Mouse (Mus musculus) liver, embryonic 15.5 days (tissue): ENCODE results near the gene Gm11992. TPM values are rescaled to one million over a fixed set of nuclear protein-coding genes. Genes with fewer than 3 reads are reported as not detected.
A peak's percentile ranks its signal among the peaks of the same experiment; 100 is the strongest.

Experiments
- ATAC-seq: fragments of 200-750 bp; cut with Nextera tagmentation; 2 replicates; pipeline ENCODE4 v1.8.0; 2017; ENCODE audit warnings: moderate number of reproducible peaks, mild to moderate bottlenecking, moderate library complexity; ENCODE audit not compliant: insufficient read depth
- H3K27ac ChIP-seq: fragments of 300-500 bp; sonication (generic); replicated peaks from 2 replicates; pipeline ENCODE4 v1.5.1; 2015; ENCODE audit warnings: mild to moderate bottlenecking, inconsistent platforms
- H3K27me3 ChIP-seq: fragments of 300-500 bp; sonication (generic); 2 replicates; pipeline ENCODE4 v1.6.1; 2015; ENCODE audit warnings: mild to moderate bottlenecking, inconsistent platforms
- H3K36me3 ChIP-seq: fragments of 300-500 bp; sonication (generic); replicated peaks from 2 replicates; pipeline ENCODE4 v1.6.1; 2015; ENCODE audit warnings: moderate library complexity, mild to moderate bottlenecking, inconsistent platforms
- H3K4me1 ChIP-seq: fragments of 300-500 bp; sonication (generic); replicated peaks from 2 replicates; pipeline ENCODE4 v1.6.1; 2015; ENCODE audit warnings: inconsistent platforms
- H3K4me2 ChIP-seq: fragments of 300-500 bp; sonication (generic); 2 replicates; pipeline ENCODE4 v1.6.1; 2015; ENCODE audit warnings: moderate library complexity, mild to moderate bottlenecking, inconsistent platforms
- H3K4me3 ChIP-seq: fragments of 300-500 bp; sonication (generic); replicated peaks from 2 replicates; pipeline ENCODE4 v1.5.1; 2015; ENCODE audit warnings: mild to moderate bottlenecking, inconsistent platforms
- H3K9ac ChIP-seq: fragments of 300-500 bp; sonication (generic); 2 replicates; pipeline ENCODE4 v1.6.1; 2015; ENCODE audit warnings: moderate library complexity, mild to moderate bottlenecking, inconsistent platforms
- H3K9me3 ChIP-seq: fragments of 300-500 bp; sonication (generic); replicated peaks from 2 replicates; pipeline ENCODE4 v1.6.1; 2016; ENCODE audit warnings: inconsistent platforms
- WGBS: fragments of 180-500 bp; shearing (Covaris S2); methylation state at CpG from one replicate; pipeline ENCODE4 v1.1.7; 2015; ENCODE audit warnings: mixed read lengths; ENCODE audit not compliant: insufficient replicate concordance; 5-methylcytosine and 5-hydroxymethylcytosine counted together
- polyA plus RNA-seq: library from polyadenylated mRNA; unstranded; fragments of >200 nt; fragmentation: Nextera tagmentation; extraction: Ambion mirVana; gene quantifications from 2 replicates; pipeline ENCODE4 v1.2.1, GENCODE M21; 2015

Gm11992 gene
- 0.03 and 0.05 TPM in 2 replicates for polyA plus RNA-seq

- Histone ChIP-seq H3K27ac (no peak within 1 kb of the TSS), H3K9me3 (no peaks in the 10 kb centered on the region), H3K27me3 (peaks cover 20% of the 10 kb centered on the region), H3K9ac (no peak within 1 kb of the TSS), H3K4me2 (peak within 1 kb of the TSS; percentile 79), H3K36me3 (no peaks in the 10 kb centered on the region), H3K4me1 (peaks cover 10% of the 10 kb centered on the region), H3K4me3 (peak within 1 kb of the TSS; percentile 51)
- peak; percentile 95 for ATAC-seq
- WGBS, result 3% methylated on average over 21 of the region's 21 CpGs
Observed at GRCm38 (mm10) chr11:9048011-9048702, at the start of gene Gm11992. Gm11992 (plus strand) TSS chr11:9048594.

- H3K4me2 ChIP-seq, result no peak overlapping the region; the same call in 1 of the 2 replicates
- WGBS, result 82% methylated on average over 5 of the region's 5 CpGs
- H3K9ac ChIP-seq, result no peak overlapping the region
- peaks cover 18% of the 10 kb centered on the region for H3K4me1 ChIP-seq
- H3K4me3 ChIP-seq, result no peak overlapping the region
- no peak overlapping the region for H3K27ac ChIP-seq
- ATAC-seq, result no peak
- H3K9me3 ChIP-seq, result no peaks in the 10 kb centered on the region
- peaks cover 2% of the 10 kb centered on the region; the same call in 1 of the 2 replicates for H3K27me3 ChIP-seq
- peaks cover 43% of the 10 kb centered on the region for H3K36me3 ChIP-seq
Observed at GRCm38 (mm10) chr11:9008761-9009160, 39.6 kb upstream of the Gm11992 start.

- H3K27ac ChIP-seq, result peak overlapping the region; percentile 82
- peaks cover 4% of the 10 kb centered on the region; the same call in 1 of the 2 replicates for H3K27me3 ChIP-seq
- 0% methylated on average over 7 of the region's 7 CpGs for WGBS
- peak; percentile 66 for ATAC-seq
- H3K36me3 ChIP-seq, result peaks cover 26% of the 10 kb centered on the region
- peak overlapping the region; percentile 80 for H3K4me2 ChIP-seq
- no peaks in the 10 kb centered on the region for H3K9me3 ChIP-seq
- peaks cover 18% of the 10 kb centered on the region for H3K4me1 ChIP-seq
- H3K4me3 ChIP-seq, result peak overlapping the region; percentile 78
- H3K9ac ChIP-seq, result peak overlapping the region; percentile 75
Observed at GRCm38 (mm10) chr11:9010416-9010815, 38.0 kb upstream of the Gm11992 start.

- under 1% methylated on average over 43 of the region's 43 CpGs for WGBS
Observed at GRCm38 (mm10) chr11:9010853-9011339, 37.5 kb upstream of the Gm11992 start, which contains the start of gene Hus1. Hus1 (minus strand) TSS chr11:9011191.

GRCm38 (mm10) chr11:9011348-9011747, 37.0 kb upstream of the Gm11992 start:
- peak overlapping the region; percentile 82; the same call in 1 of the 2 replicates for H3K27ac ChIP-seq
- H3K4me2 ChIP-seq, result peak overlapping the region; percentile 80
- H3K36me3 ChIP-seq, result peaks cover 19% of the 10 kb centered on the region
- H3K4me3 ChIP-seq, result peak overlapping the region; percentile 78
- peak overlapping the region; percentile 75 for H3K9ac ChIP-seq
- peaks cover 4% of the 10 kb centered on the region; the same call in 1 of the 2 replicates for H3K27me3 ChIP-seq
- peak; percentile 35; the same call in 1 of the 2 replicates for ATAC-seq
- 0% methylated on average over 3 of the region's 3 CpGs for WGBS
- H3K9me3 ChIP-seq, result no peaks in the 10 kb centered on the region
- peaks cover 18% of the 10 kb centered on the region for H3K4me1 ChIP-seq

More at GRCm38 (mm10) chr11:9010853-9011339, 37.5 kb upstream of the Gm11992 start, which contains the start of gene Hus1:
- Histone ChIP-seq H3K4me1 (peaks cover 18% of the 10 kb centered on the region), H3K9me3 (no peaks in the 10 kb centered on the region), H3K4me2 (peak within 1 kb of the TSS; percentile 80), H3K9ac (peak within 1 kb of the TSS; percentile 75), H3K36me3 (peaks cover 22% of the 10 kb centered on the region), H3K4me3 (peak within 1 kb of the TSS; percentile 78), H3K27ac (peak within 1 kb of the TSS; percentile 82), H3K27me3 (peaks cover 4% of the 10 kb centered on the region; the same call in 1 of the 2 replicates)
- peak; percentile 96 for ATAC-seq

- ATAC-seq, result no peak
- Histone ChIP-seq H3K4me1 (peaks cover 7% of the 10 kb centered on the region), H3K27ac (no peak overlapping the region), H3K4me2 (no peak overlapping the region), H3K36me3 (no peaks in the 10 kb centered on the region), H3K9me3 (no peaks in the 10 kb centered on the region), H3K4me3 (no peak overlapping the region), H3K9ac (no peak overlapping the region), H3K27me3 (peaks cover 4% of the 10 kb centered on the region; the same call in 1 of the 2 replicates)
- 71% methylated on average over 3 of the region's 3 CpGs for WGBS
Observed at GRCm38 (mm10) chr11:9014740-9015139, 33.7 kb upstream of the Gm11992 start.

GRCm38 (mm10) chr11:9018491-9019267, 29.7 kb upstream of the Gm11992 start:
- no peaks in the 10 kb centered on the region for H3K9me3 ChIP-seq
- H3K36me3 ChIP-seq, result no peaks in the 10 kb centered on the region
- H3K4me1 ChIP-seq, result no peaks in the 10 kb centered on the region
- no peak overlapping the region for H3K27ac ChIP-seq
- no peak overlapping the region for H3K9ac ChIP-seq
- no peak overlapping the region for H3K4me3 ChIP-seq
- WGBS, result 46% methylated on average over 6 of the region's 6 CpGs
- no peak overlapping the region for H3K4me2 ChIP-seq
- no peak for ATAC-seq
- H3K27me3 ChIP-seq, result peaks cover 3% of the 10 kb centered on the region; the same call in 1 of the 2 replicates

- 73% methylated on average over 5 of the region's 5 CpGs for WGBS
- no peak overlapping the region for H3K27ac ChIP-seq
- H3K9me3 ChIP-seq, result no peaks in the 10 kb centered on the region
- H3K4me1 ChIP-seq, result no peaks in the 10 kb centered on the region
- no peaks in the 10 kb centered on the region; the same call in 1 of the 2 replicates for H3K27me3 ChIP-seq
- ATAC-seq, result no peak
- H3K4me2 ChIP-seq, result no peak overlapping the region
- no peaks in the 10 kb centered on the region for H3K36me3 ChIP-seq
- H3K4me3 ChIP-seq, result no peak overlapping the region
- no peak overlapping the region for H3K9ac ChIP-seq
Observed at GRCm38 (mm10) chr11:9020207-9020606, 28.2 kb upstream of the Gm11992 start.

GRCm38 (mm10) chr11:9024782-9025181, 23.6 kb upstream of the Gm11992 start:
- H3K4me3 ChIP-seq, result no peak overlapping the region
- H3K27me3 ChIP-seq, result no peaks in the 10 kb centered on the region
- no peak overlapping the region for H3K9ac ChIP-seq
- H3K4me1 ChIP-seq, result no peaks in the 10 kb centered on the region
- no peak overlapping the region for H3K4me2 ChIP-seq
- no peak overlapping the region for H3K27ac ChIP-seq
- no peaks in the 10 kb centered on the region for H3K36me3 ChIP-seq
- WGBS, result 57% methylated on average over 7 of the region's 7 CpGs
- no peak for ATAC-seq
- H3K9me3 ChIP-seq, result no peaks in the 10 kb centered on the region

- WGBS, result 55% methylated on average over 3 of the region's 3 CpGs
- Histone ChIP-seq H3K9ac (no peak overlapping the region), H3K9me3 (no peaks in the 10 kb centered on the region), H3K4me2 (no peak overlapping the region), H3K4me1 (no peaks in the 10 kb centered on the region), H3K27ac (no peak overlapping the region), H3K36me3 (no peaks in the 10 kb centered on the region), H3K27me3 (no peaks in the 10 kb centered on the region), H3K4me3 (no peak overlapping the region)
- ATAC-seq, result no peak
Observed at GRCm38 (mm10) chr11:9025211-9025610, 23.2 kb upstream of the Gm11992 start.

GRCm38 (mm10) chr11:9031530-9031929, 16.9 kb upstream of the Gm11992 start:
- WGBS, result 35% methylated on average over 2 of the region's 2 CpGs
- Histone ChIP-seq H3K27ac (no peak overlapping the region), H3K9me3 (no peaks in the 10 kb centered on the region), H3K4me2 (no peak overlapping the region), H3K9ac (no peak overlapping the region), H3K4me3 (no peak overlapping the region), H3K4me1 (no peaks in the 10 kb centered on the region), H3K36me3 (no peaks in the 10 kb centered on the region), H3K27me3 (no peaks in the 10 kb centered on the region)
- ATAC-seq, result no peak
